Mouse (Mus musculus) CH12.LX (cell line): ENCODE data around the gene Gm49387. TPM values are rescaled to one million over a fixed set of nuclear protein-coding genes. Genes with fewer than 3 reads are reported as not detected.

ENCODE experiments used
- DNase-seq: peaks from one replicate; pipeline ENCODE4 v3.0.0-alpha.2; 2013; ENCODE audit errors: extremely low read depth
- H3K27ac ChIP-seq: 2 replicates; pipeline ENCODE4 v1.5.1; 2012; ENCODE audit warnings: low read depth, mild to moderate bottlenecking, control low read depth, moderate library complexity; ENCODE audit not compliant: insufficient read depth
- H3K27me3 ChIP-seq: replicated peaks from 2 replicates; pipeline ENCODE3; 2012; ENCODE audit warnings: inconsistent platforms
- H3K36me3 ChIP-seq, 2 experiments: replicated peaks in 1 of 2; 2 replicates each; pipeline versions ENCODE3 to v1.6.1; 2012; ENCODE audit warnings: inconsistent platforms in 1 of 2, low read length in 1 of 2, mild to moderate bottlenecking in 1 of 2, mixed read lengths in 1 of 2, moderate library complexity in 1 of 2; ENCODE audit not compliant: control insufficient read depth in 1 of 2, insufficient read depth in 1 of 2
- H3K4me1 ChIP-seq, 2 experiments: 2 replicates each; pipeline ENCODE4 v1.6.1; 2012; ENCODE audit warnings: inconsistent platforms in 1 of 2, moderate library complexity in 1 of 2; ENCODE audit not compliant: insufficient read depth in 2 of 2, control insufficient read depth in 1 of 2
- H3K4me2 ChIP-seq: 2 replicates; pipeline ENCODE4 v1.6.1; 2012; ENCODE audit warnings: low read depth, mild to moderate bottlenecking, control low read depth; ENCODE audit not compliant: poor library complexity, insufficient read depth, severe bottlenecking
- H3K4me3 ChIP-seq, 3 experiments: fragments of 150-350 bp in 1 of 3; sonication (generic) in 1 of 3; replicated peaks in 1 of 3; 2 replicates each; pipeline versions ENCODE3 to v1.5.1; 2011 to 2012; ENCODE audit warnings: low read depth in 2 of 3, low read length in 2 of 3, mild to moderate bottlenecking in 2 of 3, moderate library complexity in 2 of 3, control low read depth in 1 of 3, improper control_type of control experiment in 1 of 3, inconsistent platforms in 1 of 3, mixed read lengths in 1 of 3; ENCODE audit not compliant: poor library complexity in 1 of 3
- H3K79me2 ChIP-seq: replicated peaks from 2 replicates; pipeline ENCODE4 v1.6.1; 2012; ENCODE audit warnings: mild to moderate bottlenecking, moderate library complexity; ENCODE audit not compliant: control insufficient read depth, poor library complexity, insufficient read depth, severe bottlenecking; ENCODE audit errors: extremely low read depth
- H3K9ac ChIP-seq: 2 replicates; pipeline ENCODE4 v1.6.1; 2012; ENCODE audit warnings: low read depth, mild to moderate bottlenecking, control low read depth, moderate library complexity; ENCODE audit not compliant: insufficient read depth
- H3K9me3 ChIP-seq: replicated peaks from 2 replicates; pipeline ENCODE3; 2012; ENCODE audit warnings: low read length, inconsistent platforms, mixed read lengths
- BHLHE40 ChIP-seq: IDR thresholded peaks from 2 replicates; pipeline ENCODE4 v1.6.1; 2011; ENCODE audit warnings: mild to moderate bottlenecking, low read depth, low read length, improper control_type of control experiment
- CHD2 ChIP-seq: IDR thresholded peaks from 2 replicates; pipeline ENCODE4 v1.6.1; 2011; ENCODE audit warnings: low read length, improper control_type of control experiment
- CTCF ChIP-seq, 2 experiments: IDR thresholded peaks in 1 of 2; conservative IDR thresholded peaks in 1 of 2; 2 replicates each; pipeline ENCODE4 v1.5.1; 2011 to 2012; ENCODE audit warnings: low read depth in 2 of 2, low read length in 2 of 2, improper control_type of control experiment in 1 of 2, inconsistent platforms in 1 of 2, mild to moderate bottlenecking in 1 of 2, moderate library complexity in 1 of 2
- E2F4 ChIP-seq: IDR thresholded peaks from 2 replicates; pipeline ENCODE4 v1.6.1; 2011; ENCODE audit warnings: low read depth, low read length, improper control_type of control experiment; ENCODE audit not compliant: insufficient replicate concordance
- ELF1 ChIP-seq: IDR thresholded peaks from 2 replicates; pipeline ENCODE4 v1.6.1; 2014; ENCODE audit warnings: low read depth, mild to moderate bottlenecking, inconsistent platforms, low read length, improper control_type of control experiment
- EP300 ChIP-seq: IDR thresholded peaks from 2 replicates; pipeline ENCODE4 v1.6.1; 2011; ENCODE audit warnings: low read length, improper control_type of control experiment
- HCFC1 ChIP-seq: IDR thresholded peaks from 2 replicates; pipeline ENCODE4 v1.6.1; 2012; ENCODE audit warnings: low read depth, mild to moderate bottlenecking, inconsistent platforms, low read length, improper control_type of control experiment
- IRF4 ChIP-seq: IDR thresholded peaks from 2 replicates; pipeline ENCODE4 v1.6.1; 2014; ENCODE audit warnings: low read depth, mild to moderate bottlenecking, inconsistent platforms, low read length, improper control_type of control experiment
- JUN ChIP-seq: IDR thresholded peaks from 2 replicates; pipeline ENCODE4 v1.6.1; 2011; ENCODE audit warnings: low read depth, mild to moderate bottlenecking, low read length, improper control_type of control experiment, moderate library complexity; ENCODE audit not compliant: insufficient read depth
- JUND ChIP-seq: conservative IDR thresholded peaks from 2 replicates; pipeline ENCODE4 v1.6.1; 2011; ENCODE audit warnings: low read depth, low read length, improper control_type of control experiment
- MAX ChIP-seq: IDR thresholded peaks from 2 replicates; pipeline ENCODE4 v1.6.1; 2011; ENCODE audit warnings: low read length, improper control_type of control experiment
- MAZ ChIP-seq: IDR thresholded peaks from 2 replicates; pipeline ENCODE4 v1.6.1; 2012; ENCODE audit warnings: low read depth, mild to moderate bottlenecking, inconsistent platforms, low read length, improper control_type of control experiment, moderate library complexity
- MEF2A ChIP-seq: IDR thresholded peaks from 2 replicates; pipeline ENCODE4 v1.6.1; 2014; ENCODE audit warnings: low read depth, mild to moderate bottlenecking, inconsistent platforms, low read length, improper control_type of control experiment, borderline replicate concordance
- MXI1 ChIP-seq: IDR thresholded peaks from 2 replicates; pipeline ENCODE4 v1.6.1; 2011; ENCODE audit warnings: mild to moderate bottlenecking, low read depth, low read length, improper control_type of control experiment
- MYC ChIP-seq: IDR thresholded peaks from 2 replicates; pipeline ENCODE4 v1.6.1; 2011; ENCODE audit warnings: low read depth, mild to moderate bottlenecking, improper control_type of control experiment, low read length
- NELFE ChIP-seq: IDR thresholded peaks from 2 replicates; pipeline ENCODE4 v1.6.1; 2011; ENCODE audit warnings: low read depth, low read length, improper control_type of control experiment
- PAX5 ChIP-seq: IDR thresholded peaks from 2 replicates; pipeline ENCODE4 v1.6.1; 2012; ENCODE audit warnings: low read length, inconsistent platforms, mixed read lengths
- POLR2A ChIP-seq: IDR thresholded peaks from 2 replicates; pipeline ENCODE4 v1.6.1; 2011; ENCODE audit warnings: low read depth, mild to moderate bottlenecking, improper control_type of control experiment, low read length
- POLR2AphosphoS2 ChIP-seq: IDR thresholded peaks from 2 replicates; pipeline ENCODE4 v1.6.1; 2011; ENCODE audit warnings: low read depth, low read length, improper control_type of control experiment
- RAD21 ChIP-seq: IDR thresholded peaks from 2 replicates; pipeline ENCODE4 v1.6.1; 2011; ENCODE audit warnings: low read depth, mild to moderate bottlenecking, low read length, improper control_type of control experiment, moderate library complexity
- RCOR1 ChIP-seq: conservative IDR thresholded peaks from 2 replicates; pipeline ENCODE4 v1.6.1; 2012; ENCODE audit warnings: low read depth, mild to moderate bottlenecking, inconsistent platforms, low read length, improper control_type of control experiment
- SIN3A ChIP-seq: IDR thresholded peaks from 2 replicates; pipeline ENCODE4 v1.6.1; 2012; ENCODE audit warnings: low read length, improper control_type of control experiment, inconsistent platforms
- SMC3 ChIP-seq: IDR thresholded peaks from 2 replicates; pipeline ENCODE4 v1.6.1; 2011; ENCODE audit warnings: low read depth, low read length, improper control_type of control experiment
- TCF12 ChIP-seq: IDR thresholded peaks from 2 replicates; pipeline ENCODE4 v1.6.1; 2014; ENCODE audit warnings: low read depth, mild to moderate bottlenecking, inconsistent platforms, low read length, improper control_type of control experiment
- UBTF ChIP-seq: IDR thresholded peaks from 2 replicates; pipeline ENCODE4 v1.6.1; 2012; ENCODE audit warnings: low read depth, mild to moderate bottlenecking, inconsistent platforms, low read length, improper control_type of control experiment, moderate library complexity
- USF2 ChIP-seq: conservative IDR thresholded peaks from 2 replicates; pipeline ENCODE4 v1.6.1; 2011; ENCODE audit warnings: low read depth, low read length, improper control_type of control experiment
- ZC3H11A ChIP-seq: IDR thresholded peaks from 2 replicates; pipeline ENCODE4 v1.6.1; 2012; ENCODE audit warnings: low read depth, mild to moderate bottlenecking, inconsistent platforms, low read length, improper control_type of control experiment
- ZKSCAN1 ChIP-seq: IDR thresholded peaks from 2 replicates; pipeline ENCODE4 v1.6.1; 2012; ENCODE audit warnings: low read depth, inconsistent platforms, low read length, improper control_type of control experiment, borderline replicate concordance
- ZMIZ1 ChIP-seq: IDR thresholded peaks from 2 replicates; pipeline ENCODE4 v1.6.1; 2012; ENCODE audit warnings: low read depth, mild to moderate bottlenecking, inconsistent platforms, low read length, improper control_type of control experiment
- dilution Hi-C: fragments of 300-500 bp; cut with MboI; formaldehyde crosslinking; loops from 2 replicates; pipeline ENCODE4 v1.14.3; 2020; ENCODE audit warnings: low sequenced_read_pairs; ENCODE audit not compliant: extremely low pct_unique_long_range_greater_than_20kb, extremely low pct_ligation_motif_present
- in situ Hi-C: fragments of 300-500 bp; cut with MboI; formaldehyde crosslinking; loops from 3 replicates; pipeline ENCODE4 v1.14.3; 2019; ENCODE audit warnings: low sequenced_read_pairs, low pct_ligation_motif_present, low pct_unique_long_range_greater_than_20kb, mixed read lengths
- polyA plus RNA-seq: library from polyadenylated mRNA; unstranded; fragments of >175 nt; gene quantifications from 2 replicates; pipeline ENCODE4 v1.2.1, GENCODE M21; 2012; ENCODE audit warnings: low read depth; ENCODE audit not compliant: insufficient read length
- total RNA-seq, 2 experiments: library from RNA; depleted of rRNA; stranded (reverse); fragments of 300-350 nt in 1 of 2; fragments of >200 nt in 1 of 2; gene quantifications; 2 replicates each; pipeline ENCODE4 v1.2.3; 2012 to 2014

Gene Gm49387
- total and polyA plus RNA-seq, 3 experiments = 0.71 TPM; not detected in 2

GRCm38 (mm10) chr14:31577966-31578735 is 62.5 kb downstream of the Gm49387 start:
- no peak for DNase-seq
- Histone ChIP-seq H3K4me2 (no peak overlapping the region), H3K36me3 (peaks cover 0 to 3% of the 10 kb centered on the region in 2 experiments), H3K4me1 (peaks cover 0 to 19% of the 10 kb centered on the region in 2 experiments; a peak in 3 of 4 replicates), H3K79me2 (no peaks in the 10 kb centered on the region), H3K4me3 (no peak overlapping the region), H3K9me3 (peaks cover 5% of the 10 kb centered on the region), H3K27ac (no peak overlapping the region), H3K27me3 (peaks cover 4% of the 10 kb centered on the region), H3K9ac (no peak overlapping the region)
- dilution Hi-C loops = no loop called here
- in situ Hi-C loops = no loop called here
- TF ChIP-seq ELF1 = no peak
- no peak for TF ChIP-seq POLR2A
- no peak for TF ChIP-seq RAD21
- no peak for TF ChIP-seq UBTF
- TF ChIP-seq MXI1 = no peak
- TF ChIP-seq SIN3A = no peak
- no peak for TF ChIP-seq CHD2
- TF ChIP-seq POLR2AphosphoS2 = no peak
- no peak for TF ChIP-seq JUN
- TF ChIP-seq IRF4 = no peak
- no peak for TF ChIP-seq PAX5
- TF ChIP-seq HCFC1 = no peak
- TF ChIP-seq JUND = no peak
- no peak for TF ChIP-seq ZMIZ1
- no peak for TF ChIP-seq EP300
- TF ChIP-seq NELFE = no peak
- TF ChIP-seq BHLHE40 = no peak
- no peak for TF ChIP-seq ZKSCAN1

- dilution Hi-C loops = no loop called here
- no peaks in the 10 kb centered on the region for H3K79me2 ChIP-seq
- in situ Hi-C loops = no loop called here
- no peak overlapping the region for H3K27ac ChIP-seq
- peaks cover 0 to 3% of the 10 kb centered on the region in 2 experiments for H3K36me3 ChIP-seq
- TF ChIP-seq HCFC1 = no peak
- no peak for TF ChIP-seq ZMIZ1
- no peak for TF ChIP-seq MYC
- TF ChIP-seq SMC3 = no peak
- TF ChIP-seq ZC3H11A = no peak
- TF ChIP-seq NELFE = no peak
- no peak for TF ChIP-seq RCOR1
- TF ChIP-seq MEF2A = no peak
- no peak for TF ChIP-seq TCF12
- TF ChIP-seq CTCF (conservative IDR thresholded peaks at IDR 0.05 in 1 of 2, IDR thresholded peaks at IDR 0.05 in 1 of 2; ENCODE audit: low read depth in 2 of 2, low read length in 2 of 2) = no peak
- TF ChIP-seq RAD21 = no peak
- TF ChIP-seq USF2 = no peak
- no peak for TF ChIP-seq MAX
- no peak for TF ChIP-seq BHLHE40
- no peak for TF ChIP-seq POLR2AphosphoS2
- TF ChIP-seq E2F4 = no peak
- no peak for TF ChIP-seq JUND
- TF ChIP-seq MAZ = no peak
- H3K4me3 ChIP-seq = no peak overlapping the region
- H3K4me2 ChIP-seq = no peak overlapping the region
- peaks cover 5% of the 10 kb centered on the region for H3K9me3 ChIP-seq
- no peak overlapping the region for H3K9ac ChIP-seq
- peaks cover 0 to 24% of the 10 kb centered on the region in 2 experiments; a peak in 3 of 4 replicates for H3K4me1 ChIP-seq
- DNase-seq = no peak
- H3K27me3 ChIP-seq = peaks cover 4% of the 10 kb centered on the region
Measured at GRCm38 (mm10) chr14:31576846-31577697, 63.6 kb downstream of the Gm49387 start.
